Comparison of ENCODE assay signal across 8 mouse cellular contexts in genomic region chr9:54068777-54069176, GRCm38 (mm10). TPM values are rescaled to one million over a fixed set of nuclear protein-coding genes. Genes with fewer than 3 reads are reported as not detected.
DNase-seq lines count a peak whose midpoint lies in the region; ATAC-seq lines count a peak whose summit lies in the region.

No protein-coding gene starts in this region.

- H3K4me1 ChIP-seq in embryonic facial prominence, embryonic 10.5 days = peaks cover 21% of the 10 kb centered on the region

- H3K4me3 ChIP-seq in embryonic facial prominence, embryonic 10.5 days = peak overlapping the region; percentile 77

- peaks cover 44% of the 10 kb centered on the region for H3K27me3 ChIP-seq in embryonic facial prominence, embryonic 10.5 days (replicated peaks; ENCODE audit: low read depth, poor library complexity, severe bottlenecking)

- no peaks in the 10 kb centered on the region for H3K9me3 ChIP-seq in embryonic facial prominence, embryonic 10.5 days

- intact Hi-C loops in left cerebral cortex, postnatal 4 days (cut with DNase I) = no loop called here

- no peaks in the 10 kb centered on the region for H3K36me3 ChIP-seq in embryonic facial prominence, embryonic 10.5 days (replicated peaks)

- H3K27ac ChIP-seq in embryonic facial prominence, embryonic 10.5 days (replicated peaks) = no peak overlapping the region; the same call in 1 of the 2 replicates

- peak; percentile 90 for ATAC-seq in megakaryocyte-erythroid progenitor cell, adult 5-6 weeks (replicated peaks; ENCODE audit: low FRiP score, low TSS enrichment, poor library complexity, severe bottlenecking)

- DNase-seq in adrenal gland, postnatal 25 days = peak; percentile 76
- DNase-seq in embryonic facial prominence, embryonic 10.5 days (ENCODE audit: low spot score) = peak; percentile 71
- peak; percentile 88 to 90 for DNase-seq in heart, adult 18-20 months
- peak; percentile 81 for DNase-seq in kidney, adult 11 months
- peak; percentile 83 for DNase-seq in left cerebral cortex, postnatal 4 days
- DNase-seq in right cerebral cortex, postnatal 4 days = peak; percentile 56
- DNase-seq in spleen, postnatal 4 days (ENCODE audit: low spot score in 2 of 2) = no peak

- WGBS in embryonic facial prominence, embryonic 10.5 days = under 1% methylated on average over 11 of the region's 11 CpGs

RNA-seq across cellular contexts. Expression of gene Tnfaip8l3, which starts 0.6 kb away (rescaled TPM):
- 0.15 TPM in 1 of 2 replicates, not detected in the other for total RNA-seq in adrenal gland, postnatal 25 days (2021)
- polyA plus RNA-seq in embryonic facial prominence, embryonic 10.5 days (2016; fragmentation: Nextera tagmentation; extraction: Ambion mirVana) = 0.05 and 0.18 TPM in 2 replicates
- under 1 TPM; 0.20 to 0.44 TPM for total RNA-seq in heart, adult 18-20 months (2021)
- total RNA-seq in left cerebral cortex, postnatal 4 days (2021) = 1 to 10 TPM; 2.9 to 4.0 TPM
- total RNA-seq in megakaryocyte-erythroid progenitor cell, adult 5-6 weeks (2014; fragmentation: Nextera tagmentation) = not detected in 2 replicates
- not detected in 2 replicates for total RNA-seq in megakaryocyte-erythroid progenitor cell, adult 5-6 weeks (2017)

Comparison
In these comparisons a context has a peak if more than half of its experiments do, and no peak if none do; other contexts are left out.
1. DNase-seq: peak in adrenal gland, postnatal 25 days (single experiment), embryonic facial prominence, embryonic 10.5 days (single experiment), heart, adult 18-20 months (2 of 2), kidney, adult 11 months (single experiment), left cerebral cortex, postnatal 4 days (single experiment) and right cerebral cortex, postnatal 4 days (single experiment); none in spleen, postnatal 4 days (0 of 2).